Mouse (Mus musculus): Measurements from ENCODE around the gene Wdr45b. TPM values are rescaled to one million over a fixed set of nuclear protein-coding genes. Genes with fewer than 3 reads are reported as not detected.
A peak's percentile ranks its signal among the peaks of the same experiment; 100 is the strongest.
"Not testable (repeated sequence)": the region's sequence is repeated elsewhere in the genome, so short reads cannot be mapped to it uniquely, and the experiment has no call there.

Wdr45b gene
- polyA plus RNA-seq, 1 experiment from 2014 or later = 76.2 TPM

DNA sequence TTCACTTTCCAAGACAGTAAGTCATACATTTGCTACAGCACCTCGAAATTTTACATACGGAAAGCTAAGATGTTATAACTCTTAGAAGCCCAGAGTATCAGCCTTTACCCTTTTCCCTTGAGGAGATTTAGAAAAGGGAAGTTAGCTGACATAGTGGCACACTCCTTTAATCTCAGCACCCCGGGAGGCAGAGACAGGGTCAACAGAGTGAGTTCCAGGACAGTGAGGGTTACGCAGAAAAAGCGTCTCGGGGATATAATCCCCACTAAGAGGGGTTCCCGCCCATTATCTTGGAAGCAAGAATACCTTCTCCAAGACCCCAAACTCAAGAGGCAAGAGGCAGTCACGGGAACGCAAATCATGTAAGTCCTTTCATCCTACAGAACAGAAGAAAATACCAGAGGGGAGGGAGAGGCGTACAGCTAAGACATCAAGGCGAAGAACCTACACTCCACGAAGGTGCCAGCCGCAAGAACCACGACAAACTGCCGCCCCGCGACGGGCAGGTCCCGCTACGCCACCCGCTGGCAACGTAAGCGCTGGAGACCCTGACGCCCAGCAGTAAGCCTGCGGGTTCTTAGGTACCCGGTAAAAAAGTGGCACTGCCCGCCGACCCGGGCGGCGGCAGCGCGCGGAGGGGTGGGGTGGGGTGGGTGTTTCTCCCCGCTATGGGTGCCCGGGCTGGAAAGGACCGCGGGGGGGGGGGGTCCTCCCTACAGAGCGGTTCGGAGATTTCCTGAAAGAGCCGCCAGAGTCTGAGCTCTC, 737 bp downstream of the Wdr45b start:
- no peaks in the 10 kb centered on the region for H3K9me3 ChIP-seq (replicated peaks; ENCODE audit: low read length)
- no peaks in the 10 kb centered on the region for H3K27me3 ChIP-seq (ENCODE audit: insufficient read depth, low read length)
- H3K4me3 ChIP-seq (replicated peaks; ENCODE audit: low read depth, low read length) = peak overlapping the region; percentile 96
- DNase-seq (ENCODE audit: low spot score) (peak; percentile 28), ATAC-seq (replicated peaks; ENCODE audit: low FRiP score, low read depth) (no peak; the same call in none of the 2 replicates)
- H3K36me3 ChIP-seq (ENCODE audit: insufficient read depth, low read length) = 0 out of 2 replicates have a peak, but pooled peaks cover under 1% of the 10 kb centered on the region
- TF ChIP-seq CTCF (IDR thresholded peaks at IDR 0.05; ENCODE audit: low read depth) = no peak
- H3K27ac ChIP-seq = peak overlapping the region; percentile 91
- WGBS = 4% methylated on average over 36 of the region's 41 CpGs
- peak overlapping the region; percentile 99 for H3K9ac ChIP-seq (ENCODE audit: low read depth, low read length)
- peaks cover 18% of the 10 kb centered on the region for H3K4me1 ChIP-seq (replicated peaks; ENCODE audit: insufficient read depth, low read length)
- H3K4me2 ChIP-seq (ENCODE audit: low read length) = peak overlapping the region; percentile 84

DNA sequence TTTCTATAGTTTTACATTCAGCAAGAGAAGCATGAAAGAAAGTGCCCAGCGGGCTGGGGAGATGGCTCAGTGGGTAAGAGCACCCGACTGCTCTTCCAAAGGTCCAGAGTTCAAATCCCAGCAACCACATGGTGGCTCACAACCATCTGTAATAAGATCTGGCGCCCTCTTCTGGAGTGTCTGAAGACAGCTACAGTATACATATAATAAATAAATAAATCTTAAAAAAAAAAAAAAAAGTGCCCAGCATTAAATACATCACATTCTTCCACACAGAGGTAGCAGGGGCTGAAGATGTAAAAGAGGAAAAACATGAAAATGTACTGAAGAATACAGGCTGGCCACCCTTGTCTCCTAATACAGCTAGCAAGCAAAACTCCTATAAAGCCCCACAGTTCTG, 5.5 kb downstream of the Wdr45b start:
- not testable (repeated sequence) for DNase-seq (ENCODE audit: low spot score); H3K9me3 ChIP-seq (replicated peaks; ENCODE audit: low read length); H3K4me3 ChIP-seq (replicated peaks; ENCODE audit: low read depth, low read length); H3K27me3 ChIP-seq (ENCODE audit: insufficient read depth, low read length); ATAC-seq (replicated peaks; ENCODE audit: low FRiP score, low read depth); H3K4me2 ChIP-seq (ENCODE audit: low read length); H3K9ac ChIP-seq (ENCODE audit: low read depth, low read length); H3K36me3 ChIP-seq (ENCODE audit: insufficient read depth, low read length); H3K27ac ChIP-seq
- 85% methylated on average over 3 of the region's 3 CpGs for WGBS
- peaks cover 12% of the 10 kb centered on the region for H3K4me1 ChIP-seq (replicated peaks; ENCODE audit: insufficient read depth, low read length)
- peak; percentile 39; the same call in 1 of the 2 replicates for TF ChIP-seq CTCF (IDR thresholded peaks at IDR 0.05; ENCODE audit: low read depth)

DNA sequence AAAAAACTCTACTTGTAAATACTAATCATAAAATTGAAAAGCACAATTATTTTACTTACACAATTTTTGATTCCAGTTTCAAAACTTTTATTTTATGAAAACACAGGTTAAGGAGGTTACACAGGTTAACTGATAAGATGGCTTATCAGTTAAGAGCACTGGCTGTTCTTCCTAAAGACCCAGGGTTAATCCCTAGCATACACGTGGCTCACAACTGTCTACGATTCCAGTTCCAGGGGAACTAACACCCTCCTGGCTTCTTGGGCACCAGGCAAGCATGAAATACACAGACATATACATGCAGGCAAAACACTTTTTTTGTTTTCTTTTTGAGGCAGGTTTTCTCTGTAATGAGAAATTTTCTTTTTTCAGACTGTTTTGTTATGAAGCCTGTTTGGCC, 6.1 kb downstream of the Wdr45b start:
- Histone ChIP-seq H3K27me3 (ENCODE audit: insufficient read depth, low read length) (no peaks in the 10 kb centered on the region), H3K4me1 (replicated peaks; ENCODE audit: insufficient read depth, low read length) (peaks cover 8% of the 10 kb centered on the region), H3K36me3 (ENCODE audit: insufficient read depth, low read length) (peaks cover 8% of the 10 kb centered on the region; the same call in 1 of the 2 replicates), H3K4me3 (replicated peaks; ENCODE audit: low read depth, low read length) (no peak overlapping the region), H3K27ac (no peak overlapping the region), H3K4me2 (ENCODE audit: low read length) (no peak overlapping the region), H3K9me3 (replicated peaks; ENCODE audit: low read length) (no peaks in the 10 kb centered on the region), H3K9ac (ENCODE audit: low read depth, low read length) (no peak overlapping the region)
- DNase-seq (ENCODE audit: low spot score) (no peak), ATAC-seq (replicated peaks; ENCODE audit: low FRiP score, low read depth) (no peak)
- TF ChIP-seq CTCF (IDR thresholded peaks at IDR 0.05; ENCODE audit: low read depth) = no peak
- WGBS = 90% methylated on average over 2 of the region's 2 CpGs

DNA sequence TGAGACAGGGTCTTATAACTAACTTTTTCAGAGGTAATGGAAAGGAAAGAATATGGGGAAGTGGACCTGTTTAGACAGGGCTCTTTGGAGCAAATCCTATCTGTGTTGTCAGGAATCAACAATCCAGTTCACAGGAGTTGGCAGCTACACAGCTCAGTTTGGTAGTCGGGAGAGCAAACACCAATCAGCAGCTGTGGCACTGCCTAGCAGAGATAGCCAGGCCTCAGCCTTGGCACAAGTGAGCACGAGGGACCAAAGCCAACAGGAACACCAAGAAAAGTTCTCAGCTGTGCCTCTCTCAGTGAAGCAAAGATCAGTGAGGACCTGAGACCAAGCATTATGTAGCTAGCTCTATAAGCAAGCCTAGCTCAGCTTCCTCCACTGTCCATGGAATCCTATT, 7.2 kb downstream of the Wdr45b start:
- Histone ChIP-seq H3K4me3 (replicated peaks; ENCODE audit: low read depth, low read length) (no peak overlapping the region), H3K4me2 (ENCODE audit: low read length) (no peak overlapping the region), H3K4me1 (replicated peaks; ENCODE audit: insufficient read depth, low read length) (no peaks in the 10 kb centered on the region), H3K27me3 (ENCODE audit: insufficient read depth, low read length) (no peaks in the 10 kb centered on the region), H3K9ac (ENCODE audit: low read depth, low read length) (no peak overlapping the region), H3K27ac (no peak overlapping the region), H3K9me3 (replicated peaks; ENCODE audit: low read length) (no peaks in the 10 kb centered on the region), H3K36me3 (ENCODE audit: insufficient read depth, low read length) (peaks cover 8% of the 10 kb centered on the region; the same call in 1 of the 2 replicates)
- WGBS = 86% methylated on average over 2 of the region's 2 CpGs
- ATAC-seq (replicated peaks; ENCODE audit: low FRiP score, low read depth) (no peak), DNase-seq (ENCODE audit: low spot score) (no peak)
- no peak for TF ChIP-seq CTCF (IDR thresholded peaks at IDR 0.05; ENCODE audit: low read depth)

DNA sequence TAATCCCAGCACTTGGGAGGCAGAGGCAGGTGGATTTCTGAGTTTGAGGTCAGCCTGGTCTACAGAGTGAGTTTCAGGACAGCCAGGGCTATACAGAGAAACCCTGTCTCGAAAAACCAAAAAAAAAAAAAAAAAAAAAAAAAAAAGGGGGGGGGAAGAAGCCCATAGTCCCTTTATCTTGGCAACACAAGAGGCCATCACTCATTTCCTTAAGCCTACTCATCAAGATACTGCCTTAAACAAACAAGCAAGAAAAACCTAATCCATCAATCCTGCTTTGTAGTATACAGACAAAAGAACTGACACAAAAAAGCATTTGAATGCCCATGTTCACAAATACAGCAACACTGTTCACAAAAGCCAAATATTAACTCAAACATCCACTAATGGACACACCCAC, 11.8 kb downstream of the Wdr45b start:
- not testable (repeated sequence) for H3K27ac ChIP-seq; H3K9ac ChIP-seq (ENCODE audit: low read depth, low read length); DNase-seq (ENCODE audit: low spot score); H3K27me3 ChIP-seq (ENCODE audit: insufficient read depth, low read length); H3K9me3 ChIP-seq (replicated peaks; ENCODE audit: low read length); H3K4me2 ChIP-seq (ENCODE audit: low read length); H3K4me1 ChIP-seq (replicated peaks; ENCODE audit: insufficient read depth, low read length); H3K4me3 ChIP-seq (replicated peaks; ENCODE audit: low read depth, low read length); ATAC-seq (replicated peaks; ENCODE audit: low FRiP score, low read depth)
- WGBS = no CpG with 5 or more reads among the region's 1 CpGs
- H3K36me3 ChIP-seq (ENCODE audit: insufficient read depth, low read length) = peaks cover 13% of the 10 kb centered on the region

DNA sequence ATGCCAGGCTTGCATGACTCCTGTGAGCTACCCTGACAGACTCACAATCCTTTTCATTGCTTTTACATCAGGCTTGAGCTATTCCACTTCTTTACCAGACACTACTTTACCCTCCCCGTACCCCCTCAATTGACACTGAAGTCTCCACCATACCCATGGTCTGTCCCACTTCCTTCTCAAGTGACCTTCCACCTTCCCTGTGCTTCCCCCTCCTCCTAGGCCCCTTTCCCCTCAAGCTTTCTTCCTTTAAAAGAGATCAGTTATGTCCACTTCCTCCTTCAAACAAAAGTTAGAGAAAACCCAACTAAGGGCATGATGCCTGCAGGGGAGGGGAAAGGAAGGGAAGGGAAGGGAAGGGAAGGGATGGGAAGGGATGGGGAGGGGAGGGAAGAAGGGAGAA, 14.0 kb downstream of the Wdr45b start:
- Histone ChIP-seq H3K27ac (no peak overlapping the region), H3K9ac (ENCODE audit: low read depth, low read length) (no peak overlapping the region), H3K9me3 (replicated peaks; ENCODE audit: low read length) (no peaks in the 10 kb centered on the region), H3K4me1 (replicated peaks; ENCODE audit: insufficient read depth, low read length) (no peaks in the 10 kb centered on the region), H3K4me3 (replicated peaks; ENCODE audit: low read depth, low read length) (no peak overlapping the region), H3K4me2 (ENCODE audit: low read length) (no peak overlapping the region), H3K36me3 (ENCODE audit: insufficient read depth, low read length) (peaks cover 22% of the 10 kb centered on the region), H3K27me3 (ENCODE audit: insufficient read depth, low read length) (no peaks in the 10 kb centered on the region)
- DNase-seq (ENCODE audit: low spot score) (no peak), ATAC-seq (replicated peaks; ENCODE audit: low FRiP score, low read depth) (no peak)
- WGBS = 83% methylated on average over 1 of the region's 1 CpGs
- no peak for TF ChIP-seq CTCF (IDR thresholded peaks at IDR 0.05; ENCODE audit: low read depth)

All from kidney, postnatal 0 days (tissue).